Mouse (Mus musculus) brain, embryonic 14.5 days (tissue): ENCODE results near the gene Cilp2.

Source experiments
- CTCF ChIP-seq: fragments of 200-500 bp; IDR thresholded peaks from 2 replicates; pipeline ENCODE4 v1.5.1; 2012; ENCODE audit warnings: inconsistent platforms, mild to moderate bottlenecking, moderate library complexity, borderline replicate concordance; ENCODE audit not compliant: insufficient read depth, insufficient read length; ENCODE audit errors: extremely low read depth
- POLR2A ChIP-seq: fragments of 200-500 bp; IDR thresholded peaks from 2 replicates; pipeline ENCODE4 v1.6.1; 2012; ENCODE audit warnings: mild to moderate bottlenecking, inconsistent platforms, borderline replicate concordance; ENCODE audit not compliant: poor library complexity, insufficient read depth, insufficient read length, severe bottlenecking; ENCODE audit errors: extremely low read depth

GRCm38 (mm10) chr8:69897857-69898256 is 10.4 kb upstream of the Cilp2 start:
- TF ChIP-seq POLR2A, result no peak
- no peak for TF ChIP-seq CTCF
